Mouse (Mus musculus): ENCODE measurements around the gene E2f2. TPM values are rescaled to one million over a fixed set of nuclear protein-coding genes. Genes with fewer than 3 reads are reported as not detected.

Gene E2f2
- polyA plus RNA-seq (2015; fragmentation: Nextera tagmentation; extraction: Ambion mirVana): 64.7 and 72.1 TPM in 2 replicates

DNA sequence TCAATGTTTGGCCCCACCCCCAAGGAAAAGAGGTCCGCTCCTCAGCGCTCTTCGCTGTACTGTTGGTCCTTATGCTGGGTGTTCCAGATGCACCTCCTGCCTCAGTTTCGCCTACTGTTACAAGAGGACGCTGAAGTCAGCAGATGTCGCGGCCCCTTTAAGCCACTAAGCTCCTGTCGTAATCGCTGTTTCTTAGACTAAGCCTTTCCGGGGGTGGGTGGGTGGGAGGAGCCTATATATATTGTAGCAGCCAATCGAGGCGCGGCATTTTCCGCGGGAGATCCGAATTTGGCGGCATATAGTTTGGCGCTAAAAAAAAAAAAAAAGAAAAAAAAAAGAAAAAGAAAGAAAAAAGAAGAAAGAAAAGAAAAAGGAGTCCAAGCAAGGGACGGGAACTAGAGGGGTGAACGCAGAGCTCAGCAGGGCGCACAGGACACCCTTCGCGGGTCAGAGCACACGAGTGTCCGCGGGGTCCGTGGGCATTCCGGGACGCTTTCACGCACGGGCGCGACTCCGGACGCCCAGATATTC, at the start of gene E2f2:
TSS of gene E2f2 (plus strand) at position 384 of the 531 bp plus-strand sequence.
- Histone ChIP-seq H3K9me3 (replicated peaks) (no peaks in the 10 kb centered on the region), H3K9ac (peak within 1 kb of the TSS; percentile 100)
- peak; percentile 44 for ATAC-seq (ENCODE audit: low read depth)

DNA sequence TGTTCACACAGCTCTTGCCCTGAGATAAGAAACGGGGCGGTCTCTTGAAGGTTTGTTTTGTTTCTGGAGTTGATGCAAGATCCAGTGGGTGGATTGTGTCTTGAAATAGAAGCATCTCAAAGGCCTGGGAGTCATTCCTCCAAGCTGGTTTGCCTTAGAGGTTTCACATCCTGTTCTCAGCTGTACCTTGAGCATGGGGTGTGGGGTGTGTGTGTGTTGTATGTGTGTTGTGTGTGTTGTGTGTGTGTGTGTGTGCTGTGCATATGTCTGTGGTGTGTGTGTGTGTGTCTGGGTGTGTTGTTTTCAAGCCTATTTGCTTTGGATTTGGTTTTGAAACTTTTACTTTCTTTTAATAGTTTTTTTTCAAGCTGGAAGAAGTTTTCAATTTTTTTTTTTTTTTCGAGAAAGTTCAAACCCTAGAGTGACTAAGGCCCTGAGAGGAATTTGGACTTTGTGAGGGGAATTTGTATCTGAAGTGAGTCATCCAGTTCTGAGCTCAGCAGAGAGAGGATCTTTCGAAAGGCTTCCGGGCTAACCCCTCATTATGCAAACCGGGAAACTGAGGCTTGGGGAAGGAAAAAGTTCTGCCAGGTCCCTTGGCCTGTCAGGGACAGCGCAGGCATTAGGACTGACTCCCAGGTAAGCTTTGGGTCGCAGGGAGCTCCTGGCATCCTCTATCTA, 48.9 kb upstream of the E2f2 start:
- peaks cover 35% of the 10 kb centered on the region for H3K27me3 ChIP-seq
- peaks cover 16% of the 10 kb centered on the region; the same call in 1 of the 2 replicates for H3K4me1 ChIP-seq (replicated peaks)
- no peaks in the 10 kb centered on the region for H3K36me3 ChIP-seq
- ATAC-seq (ENCODE audit: low read depth): no peak
- no peak overlapping the region for H3K27ac ChIP-seq
- no peaks in the 10 kb centered on the region for H3K9me3 ChIP-seq (replicated peaks)
- DNase-seq: no peak
- H3K4me2 ChIP-seq: no peak overlapping the region
- WGBS (ENCODE audit: insufficient replicate concordance): 44% methylated on average over 8 of the region's 8 CpGs
- no peak overlapping the region for H3K4me3 ChIP-seq (replicated peaks)
- H3K9ac ChIP-seq: no peak overlapping the region

More for the DNA sequence above, at the start of gene E2f2:
- H3K27me3 ChIP-seq: no peaks in the 10 kb centered on the region; the same call in 1 of the 2 replicates
- H3K4me2 ChIP-seq: peak within 1 kb of the TSS; percentile 94
- H3K36me3 ChIP-seq: peaks cover 29% of the 10 kb centered on the region
- H3K4me3 ChIP-seq (replicated peaks): peak within 1 kb of the TSS; percentile 91
- H3K4me1 ChIP-seq (replicated peaks): peaks cover 51% of the 10 kb centered on the region
- under 1% methylated on average over 35 of the region's 35 CpGs for WGBS (ENCODE audit: insufficient replicate concordance)
- peak within 1 kb of the TSS; percentile 99 for H3K27ac ChIP-seq
- peak; percentile 67 for DNase-seq

DNA sequence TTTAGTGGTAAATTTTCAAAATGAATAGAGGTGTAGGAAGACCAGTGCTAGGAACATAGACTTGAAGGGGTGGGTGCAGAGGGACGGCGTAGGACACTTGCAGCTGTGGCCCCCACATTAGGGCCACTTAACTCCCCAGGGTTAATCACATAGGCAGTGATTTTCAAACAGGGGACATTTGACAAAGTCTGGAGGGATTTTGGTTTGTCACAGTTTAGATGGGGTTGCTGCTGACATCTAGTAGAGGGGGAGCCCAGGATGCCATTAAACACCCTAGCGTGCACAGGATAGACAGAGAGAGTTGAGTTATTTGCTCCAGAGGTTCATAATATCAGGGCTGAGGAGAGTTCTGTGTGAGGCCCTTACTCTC, 48.4 kb upstream of the E2f2 start:
- 85% methylated on average over 3 of the region's 3 CpGs for WGBS (ENCODE audit: insufficient replicate concordance)
- H3K4me2 ChIP-seq: no peak overlapping the region
- H3K9ac ChIP-seq: no peak overlapping the region
- DNase-seq: no peak
- H3K4me1 ChIP-seq (replicated peaks): peaks cover 16% of the 10 kb centered on the region; the same call in 1 of the 2 replicates
- H3K9me3 ChIP-seq (replicated peaks): no peaks in the 10 kb centered on the region
- no peak overlapping the region for H3K4me3 ChIP-seq (replicated peaks)
- H3K36me3 ChIP-seq: no peaks in the 10 kb centered on the region
- H3K27ac ChIP-seq: no peak overlapping the region
- peaks cover 30% of the 10 kb centered on the region for H3K27me3 ChIP-seq
- ATAC-seq (ENCODE audit: low read depth): no peak

- DNase-seq (no peak), ATAC-seq (ENCODE audit: low read depth) (no peak)
- Histone ChIP-seq H3K27ac (no peak overlapping the region), H3K27me3 (peaks cover 24% of the 10 kb centered on the region), H3K9me3 (replicated peaks) (no peaks in the 10 kb centered on the region), H3K9ac (no peak overlapping the region), H3K4me1 (replicated peaks) (peaks cover 16% of the 10 kb centered on the region; the same call in 1 of the 2 replicates), H3K4me2 (no peak overlapping the region), H3K36me3 (no peaks in the 10 kb centered on the region), H3K4me3 (replicated peaks) (no peak overlapping the region)
- 91% methylated on average over 4 of the region's 4 CpGs for WGBS (ENCODE audit: insufficient replicate concordance)
These were observed 47.6 kb upstream of the E2f2 start for GRCm38 (mm10) chr4:136124581-136124980.

GRCm38 (mm10) chr4:136125458-136125857, 46.7 kb upstream of the E2f2 start:
- H3K9me3 ChIP-seq (replicated peaks): no peaks in the 10 kb centered on the region
- no peak for DNase-seq
- H3K9ac ChIP-seq: no peak overlapping the region
- no peak overlapping the region for H3K27ac ChIP-seq
- H3K27me3 ChIP-seq: peaks cover 18% of the 10 kb centered on the region
- no peak overlapping the region for H3K4me3 ChIP-seq (replicated peaks)
- no peak overlapping the region for H3K4me2 ChIP-seq
- WGBS (ENCODE audit: insufficient replicate concordance): 67% methylated on average over 11 of the region's 11 CpGs
- H3K4me1 ChIP-seq (replicated peaks): peaks cover 10% of the 10 kb centered on the region; the same call in 1 of the 2 replicates
- no peak for ATAC-seq (ENCODE audit: low read depth)
- H3K36me3 ChIP-seq: no peaks in the 10 kb centered on the region

DNA sequence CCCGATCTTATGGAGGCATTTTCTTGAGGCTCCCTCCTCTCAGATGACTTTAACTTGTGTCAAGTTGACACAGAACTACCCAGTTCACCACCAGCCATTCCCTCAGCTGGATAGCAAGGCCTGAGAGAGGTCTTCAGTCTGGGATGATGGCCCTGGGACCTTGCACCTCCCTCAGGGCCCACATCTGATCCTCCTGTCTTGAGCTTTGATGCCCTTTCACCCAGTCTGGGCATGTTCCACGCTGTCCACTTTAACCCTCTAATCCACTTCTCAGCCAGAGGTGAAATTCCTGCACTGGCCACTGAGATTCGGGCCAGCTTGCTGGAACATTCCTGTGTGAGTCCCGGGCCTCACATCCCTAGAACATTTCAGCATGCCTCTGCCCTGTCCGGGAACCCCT, 46.2 kb upstream of the E2f2 start:
- DNase-seq (no peak), ATAC-seq (ENCODE audit: low read depth) (no peak)
- Histone ChIP-seq H3K4me2 (no peak overlapping the region), H3K27me3 (peaks cover 16% of the 10 kb centered on the region), H3K4me3 (replicated peaks) (no peak overlapping the region), H3K4me1 (replicated peaks) (peaks cover 10% of the 10 kb centered on the region; the same call in 1 of the 2 replicates), H3K27ac (no peak overlapping the region), H3K9me3 (replicated peaks) (no peaks in the 10 kb centered on the region), H3K36me3 (no peaks in the 10 kb centered on the region), H3K9ac (no peak overlapping the region)
- WGBS (ENCODE audit: insufficient replicate concordance): 65% methylated on average over 5 of the region's 5 CpGs

GRCm38 (mm10) chr4:136127670-136128069, 44.5 kb upstream of the E2f2 start:
- Histone ChIP-seq H3K27ac (no peak overlapping the region), H3K27me3 (peaks cover 27% of the 10 kb centered on the region), H3K4me3 (replicated peaks) (no peak overlapping the region), H3K4me2 (no peak overlapping the region), H3K36me3 (no peaks in the 10 kb centered on the region), H3K9me3 (replicated peaks) (no peaks in the 10 kb centered on the region), H3K9ac (no peak overlapping the region), H3K4me1 (replicated peaks) (peaks cover 10% of the 10 kb centered on the region; the same call in 1 of the 2 replicates)
- ATAC-seq (ENCODE audit: low read depth) (no peak), DNase-seq (no peak)
- 42% methylated on average over 13 of the region's 13 CpGs for WGBS (ENCODE audit: insufficient replicate concordance)

DNA sequence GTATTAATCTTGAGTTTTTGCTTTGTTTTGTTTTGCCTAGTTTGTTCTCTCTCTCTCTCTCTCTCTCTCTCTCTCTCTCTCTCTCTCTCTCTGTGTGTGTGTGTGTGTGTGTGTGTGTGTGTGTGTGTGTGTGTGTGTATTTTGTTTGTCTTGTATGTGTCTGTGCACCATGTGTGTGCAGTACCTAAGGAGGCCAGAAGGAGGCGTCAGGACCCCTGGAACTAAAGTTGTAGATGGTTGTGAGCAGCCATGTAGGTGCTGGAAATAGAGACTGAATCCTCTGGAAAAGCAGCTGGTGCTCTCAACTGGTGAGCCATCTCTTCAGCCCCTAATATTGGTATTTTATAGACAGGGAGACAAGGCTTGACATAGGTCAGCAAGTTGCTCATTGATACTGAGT, 42.4 kb upstream of the E2f2 start:
- Histone ChIP-seq H3K27me3 (peaks cover 49% of the 10 kb centered on the region), H3K9me3 (replicated peaks) (no peaks in the 10 kb centered on the region), H3K4me1 (replicated peaks) (peaks cover 10% of the 10 kb centered on the region; the same call in 1 of the 2 replicates), H3K27ac (no peak overlapping the region), H3K36me3 (no peaks in the 10 kb centered on the region), H3K9ac (no peak overlapping the region), H3K4me3 (replicated peaks) (no peak overlapping the region), H3K4me2 (no peak overlapping the region)
- 67% methylated on average over 1 of the region's 1 CpGs for WGBS (ENCODE audit: insufficient replicate concordance)
- no peak for DNase-seq
- no peak for ATAC-seq (ENCODE audit: low read depth)

- Histone ChIP-seq H3K4me2 (no peak overlapping the region), H3K4me1 (replicated peaks) (peaks cover 15% of the 10 kb centered on the region; the same call in 1 of the 2 replicates), H3K9ac (no peak overlapping the region), H3K27ac (no peak overlapping the region), H3K27me3 (peaks cover 77% of the 10 kb centered on the region), H3K36me3 (no peaks in the 10 kb centered on the region), H3K9me3 (replicated peaks) (no peaks in the 10 kb centered on the region), H3K4me3 (replicated peaks) (no peak overlapping the region)
- DNase-seq: no peak
- 18% methylated on average over 9 of the region's 9 CpGs for WGBS (ENCODE audit: insufficient replicate concordance)
- no peak for ATAC-seq (ENCODE audit: low read depth)
These were observed 38.4 kb upstream of the E2f2 start for GRCm38 (mm10) chr4:136133801-136134200.

DNA sequence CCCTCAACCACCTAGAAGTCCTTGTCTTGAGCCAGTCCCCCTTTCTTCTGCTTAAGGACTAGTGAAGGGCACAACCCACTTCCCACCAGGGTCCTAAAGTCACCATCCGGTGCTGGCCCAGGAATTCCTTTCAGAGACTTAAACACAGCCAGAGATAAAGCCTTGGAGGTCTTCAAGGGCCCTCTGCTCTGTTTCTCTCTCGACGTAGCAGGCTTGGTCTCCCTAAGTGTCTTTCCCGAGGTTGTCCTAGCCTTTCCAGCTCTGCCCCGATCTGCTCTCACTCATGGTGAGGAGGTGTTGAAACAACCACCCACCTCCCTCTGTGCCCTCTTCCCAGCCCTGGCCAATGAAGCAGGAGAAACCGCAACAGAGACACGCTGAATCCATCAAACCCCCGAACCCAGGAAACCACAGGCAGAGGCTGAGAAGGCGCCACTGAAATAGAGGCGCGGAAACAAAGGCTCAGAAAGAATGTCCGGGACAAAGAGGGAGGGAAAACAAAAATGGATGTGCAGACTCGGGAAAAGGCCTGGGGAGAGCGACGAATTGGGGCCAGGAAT, 37.7 kb upstream of the E2f2 start:
- 2% methylated on average over 15 of the region's 15 CpGs for WGBS (ENCODE audit: insufficient replicate concordance)
- peaks cover 19% of the 10 kb centered on the region for H3K4me1 ChIP-seq (replicated peaks)
- no peak for ATAC-seq (ENCODE audit: low read depth)
- peak overlapping the region; percentile 39; the same call in 1 of the 2 replicates for H3K9ac ChIP-seq
- no peaks in the 10 kb centered on the region for H3K36me3 ChIP-seq
- DNase-seq: no peak
- H3K9me3 ChIP-seq (replicated peaks): no peaks in the 10 kb centered on the region
- H3K4me3 ChIP-seq (replicated peaks): peak overlapping the region; percentile 39
- peak overlapping the region; percentile 59 for H3K4me2 ChIP-seq
- H3K27me3 ChIP-seq: peaks cover 84% of the 10 kb centered on the region
- peak overlapping the region; percentile 63 for H3K27ac ChIP-seq

- H3K9ac ChIP-seq: peak overlapping the region; percentile 39; the same call in 1 of the 2 replicates
- H3K9me3 ChIP-seq (replicated peaks): no peaks in the 10 kb centered on the region
- peak overlapping the region; percentile 63 for H3K27ac ChIP-seq
- H3K4me3 ChIP-seq (replicated peaks): peak overlapping the region; percentile 39
- no peak for ATAC-seq (ENCODE audit: low read depth)
- WGBS (ENCODE audit: insufficient replicate concordance): 5% methylated on average over 50 of the region's 50 CpGs
- peaks cover 91% of the 10 kb centered on the region for H3K27me3 ChIP-seq
- peaks cover 27% of the 10 kb centered on the region for H3K4me1 ChIP-seq (replicated peaks)
- H3K36me3 ChIP-seq: no peaks in the 10 kb centered on the region
- no peak for DNase-seq
- peak overlapping the region; percentile 59 for H3K4me2 ChIP-seq
These were observed 37.0 kb upstream of the E2f2 start for GRCm38 (mm10) chr4:136134978-136135873.

Data from liver, embryonic 13.5 days (tissue).